Mouse (Mus musculus) adrenal gland, postnatal 25 days (tissue): Measurements from ENCODE around the gene Hoxd3. TPM values are rescaled to one million over a fixed set of nuclear protein-coding genes. Genes with fewer than 3 reads are reported as not detected.

Source experiments
- DNase-seq: peaks from one replicate; pipeline ENCODE4 v3.0.0; 2021; ENCODE audit warnings: mixed read lengths
- total RNA-seq: library from RNA; stranded (reverse); gene quantifications from 2 replicates; pipeline ENCODE4 v1.2.3, GENCODE M21; 2021

The Hoxd3 gene
- total RNA-seq, 1 experiment from 2014 or later = 0.73 TPM

DNA sequence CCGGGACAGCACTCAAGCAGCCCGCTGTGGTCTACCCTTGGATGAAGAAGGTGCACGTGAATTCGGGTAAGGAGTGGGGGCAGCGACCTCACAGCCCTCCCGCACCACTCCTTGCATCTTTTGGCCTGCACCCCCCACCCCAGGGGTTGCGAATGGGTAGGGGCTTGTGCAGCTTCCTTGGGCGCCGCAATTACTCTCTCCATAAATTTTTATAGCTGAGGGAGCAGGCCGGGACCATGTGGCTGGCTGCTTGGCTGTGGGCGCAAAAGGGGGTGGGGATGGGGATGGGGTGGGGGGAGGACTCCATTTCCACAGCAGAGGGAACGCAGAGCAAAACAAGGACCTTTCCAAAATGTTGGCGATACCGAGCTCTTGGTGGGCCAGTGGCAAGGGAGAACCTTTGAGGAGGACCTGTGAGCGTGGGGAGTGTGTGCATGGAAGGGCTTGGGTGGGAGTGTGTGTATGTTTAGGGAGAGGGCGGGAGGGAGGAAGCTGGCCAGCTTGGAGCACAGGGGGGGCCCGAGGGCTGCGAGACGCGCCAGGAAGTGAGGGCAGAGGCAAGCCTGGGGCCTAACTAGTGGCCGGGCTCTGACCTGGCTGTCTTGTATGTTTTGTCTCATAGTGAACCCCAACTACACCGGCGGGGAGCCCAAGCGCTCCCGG is 16.0 kb downstream of the Hoxd3 start:
- DNase-seq = no peak

GRCm38 (mm10) chr2:74728303-74728680 is 16.6 kb downstream of the Hoxd3 start:
- DNase-seq = no peak

DNA sequence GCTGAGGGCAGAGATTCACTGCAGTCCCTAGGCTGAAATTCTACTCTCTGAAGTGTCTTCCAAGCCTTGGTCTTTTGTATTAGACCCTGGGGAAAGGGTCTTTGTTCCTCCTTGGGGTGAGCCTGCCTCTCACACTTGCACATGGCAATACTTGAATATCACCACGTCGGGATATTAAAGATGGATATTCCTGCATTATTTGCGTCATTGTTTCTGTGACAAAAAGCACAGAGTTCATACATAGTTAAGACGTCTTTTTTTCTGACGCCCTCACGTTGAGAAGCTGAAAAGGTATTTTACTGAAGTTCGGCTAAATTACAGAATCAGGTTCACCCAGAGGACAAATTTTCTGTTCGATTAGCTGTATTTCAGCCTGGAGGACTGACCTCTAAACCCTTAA is 18.6 kb downstream of the Hoxd3 start:
- DNase-seq = no peak

DNA sequence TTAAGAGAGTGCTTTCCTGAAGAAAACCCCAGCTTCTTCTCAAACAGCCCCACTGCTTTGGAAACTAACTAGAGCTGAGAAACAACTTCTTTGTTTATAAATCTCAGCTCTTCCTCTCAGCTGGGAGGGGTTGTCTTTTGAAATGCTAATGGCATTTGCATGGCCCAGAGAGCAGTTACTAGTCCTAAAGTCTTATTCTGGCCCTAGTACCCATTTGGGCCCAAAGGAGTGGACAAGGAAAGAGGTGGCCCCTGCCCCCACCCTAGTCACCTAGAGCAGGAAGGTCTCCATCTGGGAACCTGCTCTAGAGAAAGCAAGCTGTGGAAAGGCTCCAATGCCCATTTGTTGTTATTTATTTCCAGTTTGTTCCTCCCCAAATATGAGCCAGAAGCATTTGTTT is 19.3 kb downstream of the Hoxd3 start:
- no peak for DNase-seq

DNA sequence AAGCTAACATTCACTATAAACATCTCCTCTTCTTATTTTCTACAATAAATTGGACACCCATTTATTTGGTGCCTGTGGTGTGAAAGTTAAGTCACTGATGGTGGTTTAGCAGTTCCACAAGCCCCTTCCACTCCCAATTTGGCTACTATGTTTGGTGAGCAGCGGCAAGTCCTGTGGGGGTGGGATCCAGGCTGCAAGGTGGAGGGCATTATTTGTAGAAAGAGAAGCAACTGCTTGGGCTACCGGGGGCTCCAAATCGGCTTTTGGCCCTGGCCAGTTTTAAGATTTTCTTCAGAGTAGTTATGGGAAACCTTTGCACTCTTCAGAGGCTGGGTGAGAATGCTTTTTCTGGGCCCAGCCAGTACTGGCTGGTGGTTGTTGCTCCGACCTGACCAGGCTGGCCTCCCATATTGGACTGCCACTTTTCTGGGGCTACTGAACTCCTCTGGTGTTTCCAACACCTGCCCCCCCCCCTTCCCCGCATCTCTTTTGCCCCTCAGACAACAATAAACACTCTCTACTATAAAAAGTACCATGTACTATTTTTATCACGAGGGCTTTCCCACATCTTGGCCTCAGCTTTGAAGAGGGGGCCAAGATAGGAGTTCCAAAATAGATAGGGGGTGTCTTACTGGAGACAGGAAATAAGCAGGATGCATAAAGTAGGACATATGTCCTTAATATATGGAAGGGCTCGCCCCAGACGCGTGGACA is 20.2 kb downstream of the Hoxd3 start:
- DNase-seq = no peak

DNA sequence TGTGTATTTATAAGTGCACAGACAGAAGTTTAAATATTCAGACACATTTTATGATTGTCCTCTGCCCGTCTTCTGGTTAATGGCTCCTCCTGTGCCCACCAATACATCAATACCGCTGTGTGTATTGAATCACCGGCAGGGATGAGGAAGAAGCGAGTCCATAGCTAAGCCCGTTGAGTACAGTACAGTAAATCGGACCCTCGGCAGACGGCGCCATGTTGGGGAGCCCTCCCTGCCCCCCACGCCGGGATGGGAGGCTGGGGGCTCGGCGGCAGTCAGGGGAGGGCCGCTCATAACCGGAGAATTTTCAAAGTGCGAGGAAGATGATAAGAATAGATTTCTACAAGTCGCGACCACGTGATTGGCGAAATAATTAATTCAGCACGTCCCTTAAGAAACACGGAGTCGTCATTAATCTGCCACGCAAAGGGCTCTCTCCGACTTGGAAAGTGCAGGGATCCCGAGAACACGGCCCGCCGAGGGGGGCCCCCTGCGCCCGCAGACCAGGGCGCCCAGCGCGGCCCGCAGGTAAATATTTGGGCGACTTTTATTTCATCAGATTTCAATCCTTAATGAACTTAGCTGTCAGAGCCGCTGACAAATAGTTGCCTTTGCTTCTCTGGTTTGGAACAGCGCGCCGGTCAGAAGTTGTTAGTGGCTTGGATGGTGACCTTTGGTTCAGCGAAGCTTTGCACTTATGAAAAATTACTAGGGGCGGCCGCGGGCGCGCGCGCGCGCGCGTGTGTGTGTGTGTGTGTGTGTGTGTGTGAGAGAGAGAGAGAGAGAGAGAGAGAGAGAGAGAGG is 21.0 kb downstream of the Hoxd3 start:
- DNase-seq = no peak

DNA sequence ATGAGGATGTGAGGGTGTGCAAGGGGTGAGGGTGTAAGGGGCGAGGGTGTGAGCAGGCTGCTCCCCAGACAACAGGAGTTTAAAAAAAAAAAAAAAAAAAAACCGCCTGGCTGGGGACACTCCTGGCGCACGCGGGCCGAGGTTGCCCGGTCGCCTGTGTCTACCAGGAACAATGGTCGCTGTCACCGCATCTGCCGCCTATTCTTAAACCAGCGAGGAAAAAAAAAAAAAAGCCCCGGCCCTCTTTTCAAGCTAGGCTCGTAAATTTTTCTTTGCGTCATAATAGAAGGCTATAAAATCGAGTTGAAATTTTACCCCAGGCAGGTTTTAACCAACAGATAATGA is 21.6 kb downstream of the Hoxd3 start:
- no peak for DNase-seq

- no peak for DNase-seq
Measured at GRCm38 (mm10) chr2:74733765-74734164, 22.0 kb downstream of the Hoxd3 start.

DNA sequence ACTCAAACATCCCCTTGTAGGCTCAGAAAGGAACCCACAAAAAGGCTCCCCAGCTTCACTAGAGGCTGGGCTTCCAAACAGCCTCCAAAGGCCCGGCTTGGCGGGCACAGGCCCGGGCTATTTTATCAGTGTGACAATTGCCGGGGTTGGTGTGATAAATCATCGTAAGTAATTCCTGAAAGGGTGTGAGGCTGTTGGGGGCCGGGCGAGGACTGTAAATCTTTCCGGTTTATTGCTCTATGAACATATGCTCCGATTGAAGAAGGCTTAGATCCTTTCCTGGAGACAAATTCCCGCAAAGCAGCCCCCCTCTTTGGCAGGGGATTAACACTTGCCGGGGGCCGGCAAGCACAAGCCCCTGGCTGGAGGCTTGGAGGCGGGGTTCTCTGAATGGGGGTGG is 22.7 kb downstream of the Hoxd3 start:
- no peak for DNase-seq

- DNase-seq = no peak
Measured at GRCm38 (mm10) chr2:74734996-74735811, 23.5 kb downstream of the Hoxd3 start.

GRCm38 (mm10) chr2:74735851-74736687 is 24.3 kb downstream of the Hoxd3 start:
- DNase-seq = no peak

GRCm38 (mm10) chr2:74736688-74737577 is 25.2 kb downstream of the Hoxd3 start:
- no peak for DNase-seq

GRCm38 (mm10) chr2:74737578-74738070 is 25.9 kb downstream of the Hoxd3 start:
- no peak for DNase-seq

GRCm38 (mm10) chr2:74738623-74739475 is 27.1 kb downstream of the Hoxd3 start:
- no peak for DNase-seq

GRCm38 (mm10) chr2:74739476-74739800 is 27.7 kb downstream of the Hoxd3 start:
- DNase-seq = no peak

GRCm38 (mm10) chr2:74739869-74740268 is 28.1 kb downstream of the Hoxd3 start:
- no peak for DNase-seq

DNA sequence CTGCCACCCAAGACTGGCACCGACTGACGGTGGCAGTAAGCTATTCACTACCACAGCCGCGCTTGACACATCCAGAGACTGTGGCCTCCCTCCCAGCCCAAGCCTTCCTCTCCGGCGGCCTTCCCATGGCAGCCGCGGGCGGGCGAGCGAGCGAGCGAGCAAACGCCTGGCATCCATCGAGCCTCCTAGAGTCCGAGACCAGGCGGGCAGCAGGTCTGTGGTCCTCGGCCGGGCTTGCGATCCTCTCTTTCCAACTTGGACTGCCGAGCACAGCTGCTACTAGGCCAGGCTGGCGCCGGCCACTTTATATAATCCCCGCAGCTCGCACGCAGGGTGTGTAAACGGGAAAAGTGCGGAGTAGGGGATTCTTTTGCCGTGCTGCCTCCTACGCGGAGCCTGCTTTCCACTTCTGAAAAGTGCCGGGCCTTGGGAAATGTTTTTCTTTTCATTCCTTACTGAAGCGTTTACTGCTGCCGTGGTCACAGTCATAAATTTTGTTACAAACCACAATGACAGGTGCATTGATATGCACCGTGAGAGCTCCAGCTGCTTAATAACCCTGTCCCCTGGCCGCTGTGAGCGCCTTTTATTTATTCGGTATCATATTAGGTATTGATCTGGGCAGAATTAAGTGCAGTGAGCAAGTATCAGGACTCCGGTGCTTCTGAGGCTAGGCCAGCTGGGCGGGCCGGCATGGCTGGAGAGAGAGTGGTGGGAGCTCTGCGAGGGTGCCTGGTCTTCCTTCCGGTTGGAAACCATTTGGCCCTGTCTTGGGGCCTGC is 28.8 kb downstream of the Hoxd3 start:
- DNase-seq = peak; percentile 17

DNA sequence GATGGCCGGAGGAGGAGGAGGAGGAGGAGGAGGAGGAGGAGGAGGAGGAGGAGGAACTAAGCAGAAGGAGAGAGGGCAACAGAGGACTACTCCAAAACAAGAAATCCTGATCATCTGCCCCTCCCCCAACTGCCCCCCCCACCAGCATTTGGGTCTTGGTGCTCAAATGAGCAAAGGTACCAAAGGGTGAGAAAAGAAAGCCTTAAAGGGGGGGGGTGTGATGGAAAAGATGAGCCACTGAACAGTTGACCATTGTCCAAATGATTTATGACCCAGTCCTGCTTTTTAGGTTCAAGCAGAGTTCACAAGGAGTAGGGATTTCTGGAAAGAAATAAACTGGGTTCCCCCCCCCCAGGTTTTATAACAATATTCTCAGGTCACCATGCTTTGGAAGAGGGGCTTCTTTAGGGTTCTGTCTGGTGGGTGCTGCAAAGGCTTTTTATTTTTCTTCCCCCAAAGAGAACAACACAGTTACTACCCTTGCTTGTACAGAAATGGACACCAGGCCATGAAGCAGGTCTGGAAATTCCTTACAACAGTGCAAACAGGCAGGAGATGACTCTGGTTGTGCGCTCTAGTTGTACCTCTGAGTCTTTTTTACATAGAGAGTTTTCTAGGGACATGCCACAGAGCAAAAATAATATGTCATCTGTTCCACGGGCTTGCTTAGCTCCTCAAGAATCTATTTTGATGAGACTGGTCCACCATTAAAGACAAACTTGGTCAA is 29.7 kb downstream of the Hoxd3 start:
- no peak for DNase-seq
